Mouse (Mus musculus) monocyte, adult 5-6 weeks (primary cell): ENCODE measurements around the gene 1190002N15Rik. TPM values are rescaled to one million over a fixed set of nuclear protein-coding genes. Genes with fewer than 3 reads are reported as not detected.

Experiments used
- ATAC-seq: fragments of 153-309, 156-312 bp; replicated peaks from 2 replicates; pipeline ENCODE4 v1.8.0; 2017; ENCODE audit warnings: mild to moderate bottlenecking; ENCODE audit not compliant: low TSS enrichment, insufficient number of reproducible peaks, severe bottlenecking, poor library complexity, low FRiP score
- total RNA-seq: library from RNA; stranded (forward); fragments of 200-1000, 200-491, 200-594 nt; gene quantifications from 3 replicates; pipeline ENCODE4 v1.2.3, GENCODE M21; 2017

Gene 1190002N15Rik
- total RNA-seq, 1 experiment from 2014 or later: 17.6 TPM

DNA sequence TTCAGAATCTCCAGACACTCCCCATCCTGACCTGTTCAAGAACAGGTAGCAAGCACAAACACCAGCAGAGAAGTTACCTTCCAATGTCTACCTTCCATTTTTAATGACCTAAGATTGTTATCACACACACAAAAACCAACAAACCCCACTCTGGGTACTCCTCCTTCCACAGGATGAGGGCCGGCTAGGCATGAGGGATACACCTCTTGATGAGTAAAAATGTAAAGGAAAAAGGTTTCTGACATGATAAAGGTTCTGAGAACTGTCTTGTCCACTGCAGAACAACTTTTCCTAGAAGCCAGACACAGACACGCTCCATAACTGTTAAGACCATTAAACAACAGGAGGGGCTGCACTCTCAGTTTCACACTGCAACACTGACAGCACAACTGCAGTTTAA, 3.7 kb downstream of the 1190002N15Rik start:
- ATAC-seq: no peak

GRCm38 (mm10) chr9:94533641-94534040, 4.2 kb downstream of the 1190002N15Rik start:
- ATAC-seq: no peak

DNA sequence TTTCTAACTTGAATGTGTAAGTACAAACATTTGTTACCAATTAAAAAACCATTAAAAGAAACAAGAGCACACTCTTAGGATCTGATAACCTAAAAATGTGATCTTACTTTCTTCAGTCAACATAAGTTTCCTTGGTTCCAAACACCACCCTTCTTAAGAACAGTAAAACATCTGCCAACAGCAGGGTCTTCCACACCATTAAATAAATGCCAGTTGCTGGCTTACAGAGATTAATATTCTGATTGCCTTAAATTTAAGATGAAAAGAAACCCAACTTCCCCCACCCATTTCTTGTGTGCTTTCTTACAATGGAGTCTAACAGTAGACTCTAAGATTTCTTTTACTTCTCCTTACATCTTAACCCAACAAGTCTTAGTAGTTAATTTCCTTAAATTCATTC, 7.9 kb downstream of the 1190002N15Rik start:
- no peak for ATAC-seq

DNA sequence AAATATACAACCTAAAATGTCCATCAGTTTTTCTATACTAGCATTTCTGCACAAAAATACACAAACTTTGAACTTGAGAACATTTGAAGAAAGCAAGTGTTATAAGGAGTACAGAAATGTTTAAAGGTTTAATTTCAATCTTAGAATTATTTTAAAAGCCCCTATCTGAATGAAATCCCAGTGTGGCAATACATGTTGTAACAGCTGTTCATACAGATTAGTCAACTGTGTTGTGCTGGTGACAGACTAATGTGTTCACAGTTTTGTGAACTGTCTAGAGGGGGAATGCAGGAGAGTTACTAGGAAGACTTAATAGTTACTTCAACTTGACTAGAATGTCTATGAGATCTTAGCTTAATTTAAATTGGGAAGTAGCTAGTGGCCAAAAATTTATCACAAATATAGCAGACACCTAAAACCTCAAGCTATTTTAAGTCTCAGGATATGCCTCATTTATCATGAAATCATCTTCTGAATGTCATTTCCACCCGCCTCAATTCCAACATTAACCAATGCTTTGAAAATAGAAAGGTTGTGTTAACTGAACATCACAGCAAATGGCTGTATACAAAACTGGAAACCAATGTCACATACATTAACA, 8.6 kb downstream of the 1190002N15Rik start:
- ATAC-seq: no peak

- ATAC-seq: no peak
These were observed 11.4 kb downstream of the 1190002N15Rik start for GRCm38 (mm10) chr9:94526473-94526872.

- peak; percentile 83 for ATAC-seq
These were observed 25.6 kb downstream of the 1190002N15Rik start for GRCm38 (mm10) chr9:94512246-94512645.

DNA sequence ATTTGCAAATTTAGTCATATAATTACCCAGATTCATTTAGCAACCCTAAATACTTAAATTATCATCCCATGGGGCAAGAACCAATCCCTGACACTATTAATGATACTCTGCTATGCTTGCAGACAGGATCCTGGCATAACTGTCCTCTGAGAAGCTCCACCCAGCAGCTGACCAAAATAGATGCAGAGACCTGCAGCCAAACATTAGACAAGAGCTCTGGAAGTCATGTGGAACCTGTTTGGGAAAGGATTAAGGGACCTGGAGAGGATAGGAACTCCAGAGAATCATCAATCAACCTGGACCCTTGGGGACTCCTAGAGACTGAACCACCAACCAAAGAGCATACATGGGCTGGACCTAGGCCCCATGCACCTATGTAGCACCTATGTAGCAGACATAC, 26.7 kb downstream of the 1190002N15Rik start:
- ATAC-seq: no peak

- no peak for ATAC-seq
These were observed 30.9 kb downstream of the 1190002N15Rik start for GRCm38 (mm10) chr9:94506980-94507379.

GRCm38 (mm10) chr9:94491467-94491866, 46.4 kb downstream of the 1190002N15Rik start:
- no peak for ATAC-seq

- ATAC-seq: no peak
These were observed 49.9 kb downstream of the 1190002N15Rik start for GRCm38 (mm10) chr9:94487976-94488375.

- no peak for ATAC-seq
These were observed 54.5 kb downstream of the 1190002N15Rik start for GRCm38 (mm10) chr9:94483291-94483879.

DNA sequence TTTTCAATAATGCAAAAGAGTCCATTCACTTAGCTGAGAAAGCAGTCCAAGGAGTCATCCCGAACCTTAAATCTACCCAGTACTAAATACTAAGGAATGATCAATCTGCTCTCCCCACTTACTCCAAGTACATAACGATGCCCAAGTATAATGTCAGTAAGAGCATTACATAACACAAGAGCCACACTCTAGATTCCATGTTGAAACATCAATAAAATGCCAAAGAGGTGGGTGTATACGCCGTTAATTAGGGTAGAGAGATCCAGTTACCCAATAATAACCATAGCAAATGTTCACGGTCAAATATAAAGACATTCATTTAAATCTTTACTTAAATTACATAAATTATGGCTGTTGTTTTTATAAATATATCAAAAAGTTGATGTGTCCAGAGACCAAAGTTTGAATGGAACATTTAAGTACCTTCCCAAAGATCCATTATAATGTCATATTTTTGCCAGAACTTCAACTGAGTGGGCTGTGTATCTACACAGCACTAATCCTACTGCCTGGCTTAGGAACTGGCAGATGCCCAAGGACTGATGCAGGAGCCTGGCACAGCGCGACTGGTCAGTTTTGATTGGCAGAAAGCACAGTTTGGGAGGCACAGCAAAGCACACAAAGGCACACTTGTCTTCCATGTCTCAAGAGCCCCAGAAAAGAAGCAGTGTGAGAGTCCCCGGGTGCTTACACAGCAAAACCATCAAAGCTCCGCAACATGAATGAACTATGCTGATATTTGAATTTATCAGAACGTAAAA, 55.5 kb downstream of the 1190002N15Rik start:
- no peak for ATAC-seq

DNA sequence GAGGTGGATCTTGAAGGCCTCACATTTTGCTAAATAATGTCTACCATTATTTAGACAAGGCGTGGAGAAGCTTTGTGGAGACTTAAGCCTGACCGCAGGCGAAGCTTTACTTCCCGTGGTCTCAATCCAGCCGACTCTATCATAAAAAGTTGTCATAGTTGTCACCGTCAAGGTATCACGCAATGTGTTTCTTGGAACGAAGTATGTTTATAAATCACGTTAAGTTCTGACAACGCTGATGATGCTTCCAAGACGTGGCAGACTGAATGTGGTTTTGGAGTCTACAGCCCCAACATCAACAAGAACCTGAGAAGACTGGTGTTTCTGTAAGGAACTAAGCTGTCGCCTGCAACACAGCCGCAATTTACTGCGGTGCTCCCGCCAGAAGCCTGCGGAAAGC, 56.8 kb downstream of the 1190002N15Rik start:
- no peak for ATAC-seq

- ATAC-seq: no peak
These were observed 58.5 kb downstream of the 1190002N15Rik start for GRCm38 (mm10) chr9:94479382-94479781.

GRCm38 (mm10) chr9:94478954-94479353, 58.9 kb downstream of the 1190002N15Rik start:
- ATAC-seq: no peak

DNA sequence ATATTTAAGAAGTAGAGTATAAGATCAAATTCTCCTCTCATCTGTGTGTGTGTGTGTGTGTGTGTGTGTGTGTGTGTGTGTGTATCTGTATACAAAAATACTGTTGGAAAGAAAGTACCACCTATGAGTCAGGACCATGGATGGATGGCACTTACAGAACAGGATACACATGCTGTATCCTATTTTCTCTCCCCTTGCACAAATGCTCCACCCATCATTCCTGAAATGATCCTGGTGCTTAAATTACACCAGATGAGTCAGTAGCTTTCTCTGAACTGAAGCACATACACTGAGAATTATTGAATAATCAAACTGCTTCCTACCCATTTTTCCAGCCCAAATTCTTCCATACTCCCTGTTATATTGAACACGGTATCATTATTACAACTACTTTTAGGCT, 61.9 kb downstream of the 1190002N15Rik start:
- ATAC-seq: no peak

GRCm38 (mm10) chr9:94473898-94474297, 64.0 kb downstream of the 1190002N15Rik start:
- ATAC-seq: no peak

- ATAC-seq: no peak
These were observed 64.8 kb downstream of the 1190002N15Rik start for GRCm38 (mm10) chr9:94472963-94473582.

GRCm38 (mm10) chr9:94471485-94471884, 66.4 kb downstream of the 1190002N15Rik start:
- ATAC-seq: no peak
